Mouse (Mus musculus) megakaryocyte, embryonic 14.5 days (primary cell): Measurements from ENCODE around the gene Shc4.

Source experiments
- FLI1 ChIP-seq: IDR thresholded peaks from 2 replicates; pipeline ENCODE4 v1.6.1; 2012; ENCODE audit warnings: low read length, inconsistent platforms, mixed read lengths
- GATA1 ChIP-seq: IDR thresholded peaks from 3 replicates; pipeline ENCODE4 v1.6.1; 2012; ENCODE audit warnings: mixed read lengths, low read length, inconsistent platforms, borderline replicate concordance

GRCm38 (mm10) chr2:125577670-125578069 is 146.3 kb downstream of the Shc4 start:
- no peak for TF ChIP-seq GATA1
- TF ChIP-seq FLI1: no peak
